Mouse (Mus musculus) gastrocnemius, postnatal 25 days (tissue): ENCODE results near the gene Omd. TPM values are rescaled to one million over a fixed set of nuclear protein-coding genes. Genes with fewer than 3 reads are reported as not detected.
A peak's percentile ranks its signal among the peaks of the same experiment; 100 is the strongest.

Source experiments
- DNase-seq: peaks from one replicate; pipeline ENCODE4 v3.0.0; 2022
- total RNA-seq, 2 experiments: library from RNA; stranded (reverse); gene quantifications; 1 replicate in 1 of 2; 2 replicates in 1 of 2; pipeline ENCODE4 v1.2.3; 2021

Omd gene
- total RNA-seq, 2 experiments from 2014 or later = 2.4 to 2.7 TPM

- DNase-seq = no peak
These were observed 26.5 kb downstream of the Omd start for GRCm38 (mm10) chr13:49608589-49609322.

DNA sequence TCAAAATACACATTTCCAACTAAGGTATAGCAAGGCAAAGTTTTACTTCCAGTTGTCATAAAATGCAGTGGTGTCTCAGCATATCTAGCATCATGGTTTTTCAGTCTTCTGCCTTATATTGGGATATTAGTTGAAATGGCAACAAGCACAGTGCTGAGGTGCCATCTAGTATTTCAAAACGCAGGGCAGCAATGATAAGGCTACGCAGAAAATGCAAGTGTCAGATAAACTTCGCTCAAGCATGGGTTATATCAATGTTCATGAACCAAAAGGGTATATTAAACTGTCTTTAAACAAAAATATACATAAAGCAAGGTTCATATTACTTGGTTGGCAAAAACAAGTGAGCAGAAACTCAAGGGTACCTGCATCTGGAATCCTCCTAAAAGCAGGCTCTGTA is 34.8 kb downstream of the Omd start:
- DNase-seq = no peak

- no peak for DNase-seq
These were observed 36.1 kb downstream of the Omd start for GRCm38 (mm10) chr13:49618365-49618764.

DNA sequence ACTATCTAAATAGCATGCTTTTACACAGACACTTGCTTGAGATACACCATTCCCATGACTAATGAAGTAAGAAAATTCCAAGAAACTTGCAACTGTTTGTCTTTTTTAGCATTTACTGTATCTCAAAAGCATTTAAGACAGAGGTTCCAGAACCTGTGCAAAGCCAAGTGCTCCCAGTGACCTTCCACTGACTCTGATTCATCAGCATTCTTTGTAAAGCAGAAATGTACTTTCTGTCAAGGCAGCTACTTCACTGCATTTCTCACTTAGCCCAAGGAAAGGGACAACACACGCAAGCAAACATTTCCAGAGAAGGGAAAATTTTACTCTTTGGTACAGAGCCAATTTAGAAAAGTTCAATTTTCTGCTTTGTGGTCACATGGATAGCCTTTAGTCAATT is 41.0 kb downstream of the Omd start:
- no peak for DNase-seq

DNA sequence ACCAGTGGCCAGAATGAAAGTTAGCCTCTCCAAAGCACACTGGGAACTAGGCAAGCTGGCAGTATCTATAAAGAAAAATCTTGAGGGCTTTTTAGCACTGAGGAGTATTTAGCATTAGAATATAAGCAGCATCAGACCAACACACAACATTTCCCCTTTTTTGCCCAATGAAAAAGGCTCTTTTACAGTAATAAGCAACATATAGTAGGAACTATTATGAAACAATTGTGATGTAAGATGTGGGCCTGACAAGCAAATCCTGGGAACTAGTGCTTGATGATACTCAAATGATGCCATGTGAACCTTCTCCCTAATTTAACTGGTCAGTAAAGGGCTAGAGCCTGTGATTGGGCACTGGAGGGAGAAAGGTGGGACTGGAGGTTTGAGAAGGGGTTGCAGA is 45.9 kb downstream of the Omd start:
- no peak for DNase-seq

DNA sequence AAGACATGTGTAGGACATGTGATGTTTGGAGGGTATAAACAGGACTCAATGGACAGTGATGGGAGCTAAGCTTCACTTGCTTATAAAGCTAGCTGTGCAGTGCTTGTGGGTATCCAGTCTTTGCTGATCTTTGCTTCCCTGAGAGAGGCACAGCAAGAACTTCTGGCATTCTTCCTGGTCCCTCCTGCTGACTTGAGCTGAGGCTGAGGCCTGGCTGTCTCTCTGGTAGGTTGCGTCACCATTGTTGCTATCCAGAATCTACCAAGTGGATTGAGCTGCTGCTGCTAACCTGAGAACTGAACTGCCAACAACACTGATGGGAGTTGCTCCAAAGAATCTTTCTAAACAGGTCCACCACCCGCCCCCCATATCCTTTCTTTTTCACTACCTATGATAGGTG is 46.8 kb downstream of the Omd start:
- peak; percentile 22 for DNase-seq

DNA sequence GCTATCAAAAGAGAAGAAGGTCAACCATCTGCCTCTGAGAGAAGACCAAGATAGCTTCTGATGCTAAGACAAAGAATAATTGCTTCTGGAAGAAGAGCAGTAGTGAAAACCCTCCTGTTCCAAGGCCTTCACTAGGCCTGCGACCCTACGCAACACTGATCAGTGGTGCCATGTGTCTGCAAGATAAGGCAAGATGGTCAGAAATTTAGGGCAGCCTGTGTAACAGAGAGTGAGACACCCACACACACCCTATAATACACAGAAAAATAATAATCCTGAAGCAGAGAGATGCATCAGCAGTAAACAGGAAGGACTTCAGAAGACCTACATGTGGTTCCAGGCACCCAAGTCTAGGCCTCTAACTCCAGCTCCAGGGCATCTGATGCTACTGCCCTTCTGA is 57.7 kb downstream of the Omd start:
- DNase-seq = no peak

Other genes starting within 250 kb of the Omd start
- gene Bicd2, start 240.9 kb upstream of the Omd start, total RNA-seq = 10 to 100 TPM; 19.9 to 23.1 TPM
- gene Ippk, start 161.2 kb upstream of the Omd start, total RNA-seq = 1 to 10 TPM; 5.1 to 6.0 TPM
- 1 to 10 TPM; 1.2 to 1.4 TPM for gene Tes3-ps, start 89.1 kb upstream of the Omd start, total RNA-seq
- gene Ecm2, start 77.7 kb upstream of the Omd start, total RNA-seq = 10 to 100 TPM in 1 of 2 experiments, 1 to 10 TPM in 1; 9.6 to 10.9 TPM
- 10 to 100 TPM; 20.3 to 34.4 TPM for gene Aspn, start 38.0 kb upstream of the Omd start, total RNA-seq
- gene Ogn, start 25.6 kb downstream of the Omd start, total RNA-seq = 10 to 100 TPM; 33.9 to 37.0 TPM
- gene Cenpp, start 70.3 kb downstream of the Omd start, total RNA-seq = under 1 TPM; 0.78 to 0.92 TPM
- gene Nol8, start 70.6 kb downstream of the Omd start, total RNA-seq = 10 to 100 TPM in 1 of 2 experiments, 1 to 10 TPM in 1; 8.4 to 10.8 TPM
- gene Iars, start 99.6 kb downstream of the Omd start, total RNA-seq = 10 to 100 TPM; 55.4 to 66.6 TPM
- not detected for gene Gm30302, start 216.5 kb downstream of the Omd start, total RNA-seq